Mouse (Mus musculus): ENCODE results near the gene Gm38119. TPM values are rescaled to one million over a fixed set of nuclear protein-coding genes. Genes with fewer than 3 reads are reported as not detected.

Gm38119 gene
- polyA plus RNA-seq, 1 experiment from 2014 or later, result not detected

Other genes starting within 250 kb of the Gm38119 start
- not detected in 2 replicates for gene Sprr4, start 238.6 kb downstream of the Gm38119 start, polyA plus RNA-seq (2016; fragmentation: Nextera tagmentation; extraction: Ambion mirVana)
- not detected in 2 replicates for gene 2310046K23Rik, start 204.6 kb downstream of the Gm38119 start, polyA plus RNA-seq (2016; fragmentation: Nextera tagmentation; extraction: Ambion mirVana)
- 0.11 TPM in 1 of 2 replicates, not detected in the other for gene Ivl, start 165.4 kb downstream of the Gm38119 start, polyA plus RNA-seq (2016; fragmentation: Nextera tagmentation; extraction: Ambion mirVana)
- not detected in 2 replicates for gene Smcp, start 150.1 kb downstream of the Gm38119 start, polyA plus RNA-seq (2016; fragmentation: Nextera tagmentation; extraction: Ambion mirVana)
- not detected in 2 replicates for gene 2210017I01Rik, start 131.6 kb downstream of the Gm38119 start, polyA plus RNA-seq (2016; fragmentation: Nextera tagmentation; extraction: Ambion mirVana)
- gene Lce6a, start 117.4 kb downstream of the Gm38119 start, polyA plus RNA-seq (2016; fragmentation: Nextera tagmentation; extraction: Ambion mirVana), result not detected in 2 replicates
- gene Lce1a1, start 90.8 kb downstream of the Gm38119 start, polyA plus RNA-seq (2016; fragmentation: Nextera tagmentation; extraction: Ambion mirVana), result not detected in 2 replicates
- gene Lce1b, start 82.2 kb downstream of the Gm38119 start, polyA plus RNA-seq (2016; fragmentation: Nextera tagmentation; extraction: Ambion mirVana), result not detected in 2 replicates
- gene Lce1a2, start 68.8 kb downstream of the Gm38119 start, polyA plus RNA-seq (2016; fragmentation: Nextera tagmentation; extraction: Ambion mirVana), result not detected in 2 replicates
- gene Lce1c, start 59.8 kb downstream of the Gm38119 start, polyA plus RNA-seq (2016; fragmentation: Nextera tagmentation; extraction: Ambion mirVana), result not detected in 2 replicates
- gene Lce1d, start 51.9 kb downstream of the Gm38119 start, polyA plus RNA-seq (2016; fragmentation: Nextera tagmentation; extraction: Ambion mirVana), result not detected in 2 replicates
- not detected in 2 replicates for gene Lce1e, start 30.0 kb downstream of the Gm38119 start, polyA plus RNA-seq (2016; fragmentation: Nextera tagmentation; extraction: Ambion mirVana)
- gene Lce1f, start 18.7 kb downstream of the Gm38119 start, polyA plus RNA-seq (2016; fragmentation: Nextera tagmentation; extraction: Ambion mirVana), result not detected in 2 replicates
- not detected in 2 replicates for gene Lce1g, start 13.2 kb upstream of the Gm38119 start, polyA plus RNA-seq (2016; fragmentation: Nextera tagmentation; extraction: Ambion mirVana)
- gene Lce1h, start 26.0 kb upstream of the Gm38119 start, polyA plus RNA-seq (2016; fragmentation: Nextera tagmentation; extraction: Ambion mirVana), result not detected in 2 replicates
- not detected in 2 replicates for gene Lce1i, start 39.8 kb upstream of the Gm38119 start, polyA plus RNA-seq (2016; fragmentation: Nextera tagmentation; extraction: Ambion mirVana)
- gene Lce1j, start 51.4 kb upstream of the Gm38119 start, polyA plus RNA-seq (2016; fragmentation: Nextera tagmentation; extraction: Ambion mirVana), result not detected in 2 replicates
- gene Lce1k, start 68.8 kb upstream of the Gm38119 start, polyA plus RNA-seq (2016; fragmentation: Nextera tagmentation; extraction: Ambion mirVana), result not detected in 2 replicates
- not detected in 2 replicates for gene Kprp, start 88.2 kb upstream of the Gm38119 start, polyA plus RNA-seq (2016; fragmentation: Nextera tagmentation; extraction: Ambion mirVana)
- gene Lce1l, start 112.2 kb upstream of the Gm38119 start, polyA plus RNA-seq (2016; fragmentation: Nextera tagmentation; extraction: Ambion mirVana), result not detected in 2 replicates
- gene 2310050C09Rik, start 131.1 kb upstream of the Gm38119 start, polyA plus RNA-seq (2016; fragmentation: Nextera tagmentation; extraction: Ambion mirVana), result not detected in 2 replicates
- gene Lce3a, start 187.1 kb upstream of the Gm38119 start, polyA plus RNA-seq (2016; fragmentation: Nextera tagmentation; extraction: Ambion mirVana), result not detected in 2 replicates
- not detected in 2 replicates for gene Lce3b, start 193.9 kb upstream of the Gm38119 start, polyA plus RNA-seq (2016; fragmentation: Nextera tagmentation; extraction: Ambion mirVana)
- not detected in 2 replicates for gene Lce3c, start 205.4 kb upstream of the Gm38119 start, polyA plus RNA-seq (2016; fragmentation: Nextera tagmentation; extraction: Ambion mirVana)
- not detected in 2 replicates for gene Lce3d, start 218.3 kb upstream of the Gm38119 start, polyA plus RNA-seq (2016; fragmentation: Nextera tagmentation; extraction: Ambion mirVana)
- not detected in 2 replicates for gene Lce3e, start 228.0 kb upstream of the Gm38119 start, polyA plus RNA-seq (2016; fragmentation: Nextera tagmentation; extraction: Ambion mirVana)

Measured in midbrain, embryonic 10.5 days (tissue).